In the genomic region with DNA sequence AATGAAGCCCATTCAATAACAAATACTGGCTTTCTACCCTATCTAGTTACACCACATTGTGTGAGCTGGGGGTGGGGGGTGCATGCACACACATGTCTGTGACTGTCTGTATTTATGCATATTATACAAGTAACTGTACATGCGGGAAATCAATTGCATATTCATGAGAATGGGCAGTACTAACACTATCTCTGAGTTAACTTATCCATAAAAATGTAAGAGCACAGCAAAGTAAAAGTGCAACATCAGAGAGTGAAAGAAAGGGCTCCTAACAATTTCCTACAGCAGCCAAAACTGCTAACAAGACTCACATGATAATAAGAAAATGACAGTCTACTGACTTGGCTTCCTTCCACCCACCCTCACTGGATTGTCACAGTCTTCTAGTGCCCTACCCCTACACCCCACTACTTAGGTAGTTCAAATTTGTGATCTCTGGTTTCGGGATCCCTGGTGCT, we compare ENCODE assay signal across 16 mouse cellular contexts.
A peak's percentile ranks its signal among the peaks of the same experiment; 100 is the strongest.
DNase-seq lines count a peak whose midpoint lies in the region; ATAC-seq and TF ChIP-seq lines count a peak whose summit lies in the region.
"Had no signal": no experiment of that assay in that cellular context is flagged by ENCODE, and none has a peak within 500 bp of the region (broad histone marks: within the 10 kb centered on the region; RNA-seq: fewer than 3 reads in every experiment).

No protein-coding gene starts in this region.

- H3K79me2 ChIP-seq in MEL (ENCODE audit: control insufficient read depth, insufficient read depth, low read length, poor library complexity), result peaks cover 15% of the 10 kb centered on the region

- peak overlapping the region; percentile 29; the same call in 1 of the 2 replicates for H3K4me2 ChIP-seq in liver, postnatal 0 days (ENCODE audit: low read depth, low read length)
- no peak overlapping the region for H3K4me2 ChIP-seq in kidney, embryonic 16.5 days (replicated peaks; ENCODE audit: low read depth, low read length)
- H3K4me2 ChIP-seq: limb, embryonic 13.5 days had no signal

- no peak for TF ChIP-seq RAD21 in MEL (IDR thresholded peaks at IDR 0.05; ENCODE audit: low read depth, low read length)

- peak overlapping the region; percentile 22 to 49 for H3K4me3 ChIP-seq in MEL (ENCODE audit: control insufficient read depth in 1 of 2, insufficient read depth in 1 of 2, low read depth in 2 of 2, low read length in 2 of 2)
- no peak overlapping the region for H3K4me3 ChIP-seq in liver, postnatal 0 days (ENCODE audit: low read depth, low read length)
- H3K4me3 ChIP-seq in kidney, embryonic 16.5 days (ENCODE audit: low read length), result no peak overlapping the region
- H3K4me3 ChIP-seq: limb, embryonic 13.5 days had no signal

- peak in 1 of 2 experiments; percentile 51; a peak in 2 of 4 replicates for TF ChIP-seq POLR2A in MEL (IDR thresholded peaks at IDR 0.05; ENCODE audit: control insufficient read depth in 1 of 2, insufficient read depth in 1 of 2, low read depth in 1 of 2, low read length in 2 of 2, poor library complexity in 1 of 2)

- peak in 1 of 2 experiments; percentile 76 for TF ChIP-seq EP300 in MEL (IDR thresholded peaks at IDR 0.05; ENCODE audit: low read depth in 1 of 2, low read length in 2 of 2)
- TF ChIP-seq EP300 in liver, postnatal 0 days (IDR thresholded peaks at IDR 0.05; ENCODE audit: low read depth), result peak; percentile 57; the same call in 1 of the 2 replicates

- peak; percentile 51 for DNase-seq in 416B (ENCODE audit: low read depth)
- DNase-seq in MEL (ENCODE audit: low read depth, low spot score), result peak; percentile 90
- DNase-seq in liver, postnatal 0 days, result no peak
- DNase-seq in frontal cortex, postnatal 10 days (ENCODE audit: low spot score in 2 of 2), result no peak
- DNase-seq in lung, postnatal 25 days (ENCODE audit: low spot score), result no peak
- DNase-seq: adrenal gland, postnatal 10 days; cerebellum, adult 8-10 months; gastrocnemius, postnatal 25 days; kidney, postnatal 25 days; layer of hippocampus, adult 9-11 months; right cerebral cortex, postnatal 25 days had no signal

- ATAC-seq in erythroid progenitor cell, adult 5-6 weeks (replicated peaks; ENCODE audit: low FRiP score, poor library complexity, severe bottlenecking), result peak; percentile 59
- peak; percentile 83 for ATAC-seq in liver, postnatal 0 days
- no peak for ATAC-seq in kidney, embryonic 16.5 days (ENCODE audit: low FRiP score, low TSS enrichment)
- ATAC-seq: hindbrain, embryonic 16.5 days; intestine, postnatal 0 days had no signal

- peaks cover 0 to 61% of the 10 kb centered on the region in 2 experiments; a peak in 2 of 4 replicates for H3K36me3 ChIP-seq in MEL (ENCODE audit: control insufficient read depth in 1 of 2, insufficient read depth in 2 of 2, low read length in 2 of 2)
- H3K36me3 ChIP-seq in liver, postnatal 0 days (replicated peaks; ENCODE audit: insufficient read depth, low read length), result no peaks in the 10 kb centered on the region
- H3K36me3 ChIP-seq in kidney, embryonic 16.5 days (ENCODE audit: insufficient read depth, low read length), result no peaks in the 10 kb centered on the region
- H3K36me3 ChIP-seq: limb, embryonic 13.5 days had no signal

- no peaks in the 10 kb centered on the region for H3K27me3 ChIP-seq in MEL (ENCODE audit: control insufficient read depth in 1 of 2, insufficient read depth in 2 of 2, low read length in 2 of 2)
- H3K27me3 ChIP-seq in liver, postnatal 0 days (ENCODE audit: insufficient read depth, low read length), result no peaks in the 10 kb centered on the region
- no peaks in the 10 kb centered on the region for H3K27me3 ChIP-seq in kidney, embryonic 16.5 days (ENCODE audit: insufficient read depth, low read length)
- H3K27me3 ChIP-seq: limb, embryonic 13.5 days had no signal

- peak overlapping the region; percentile 94 for H3K27ac ChIP-seq in MEL (ENCODE audit: control insufficient read depth, low read depth, low read length)
- H3K27ac ChIP-seq in liver, postnatal 0 days (ENCODE audit: low read depth), result peak overlapping the region; percentile 60; the same call in 1 of the 2 replicates
- H3K27ac ChIP-seq in kidney, embryonic 16.5 days (ENCODE audit: low read length), result no peak overlapping the region
- H3K27ac ChIP-seq: limb, embryonic 13.5 days had no signal

- H3K9me3 ChIP-seq in MEL (replicated peaks; ENCODE audit: insufficient read depth, low read length), result no peaks in the 10 kb centered on the region
- H3K9me3 ChIP-seq in liver, postnatal 0 days (ENCODE audit: low read length), result no peaks in the 10 kb centered on the region
- H3K9me3 ChIP-seq in kidney, embryonic 16.5 days (ENCODE audit: low read length), result no peaks in the 10 kb centered on the region
- H3K9me3 ChIP-seq: limb, embryonic 13.5 days had no signal

- 50% methylated on average over 2 of the region's 2 CpGs for WGBS in liver, postnatal 0 days (ENCODE audit: insufficient replicate concordance)
- WGBS in kidney, embryonic 16.5 days, result 73% methylated on average over 2 of the region's 2 CpGs

- no peak for TF ChIP-seq CTCF in MEL (IDR thresholded peaks at IDR 0.05 in 2 of 3, conservative IDR thresholded peaks at IDR 0.05 in 1 of 3; ENCODE audit: control insufficient read depth in 1 of 3, insufficient read depth in 1 of 3, low read depth in 2 of 3, low read length in 3 of 3, poor library complexity in 1 of 3, severe bottlenecking in 1 of 3)
- TF ChIP-seq CTCF in liver, postnatal 0 days (IDR thresholded peaks at IDR 0.05; ENCODE audit: low read depth), result no peak

- H3K9ac ChIP-seq in MEL (ENCODE audit: control insufficient read depth, low read depth, low read length, poor library complexity, severe bottlenecking), result peak overlapping the region; percentile 66
- no peak overlapping the region for H3K9ac ChIP-seq in liver, postnatal 0 days (replicated peaks)
- H3K9ac ChIP-seq in kidney, embryonic 16.5 days (replicated peaks; ENCODE audit: low read length), result no peak overlapping the region
- H3K9ac ChIP-seq: limb, embryonic 13.5 days had no signal

- H3K4me1 ChIP-seq in MEL (ENCODE audit: control insufficient read depth in 1 of 2, insufficient read depth in 2 of 2, low read length in 2 of 2), result peaks cover 18 to 52% of the 10 kb centered on the region in 2 experiments
- peaks cover 2% of the 10 kb centered on the region; the same call in 1 of the 2 replicates for H3K4me1 ChIP-seq in liver, postnatal 0 days (ENCODE audit: insufficient read depth)
- H3K4me1 ChIP-seq in kidney, embryonic 16.5 days (ENCODE audit: insufficient read depth, low read length), result peaks cover 6% of the 10 kb centered on the region; the same call in 1 of the 2 replicates

TF ChIP-seq in MEL, 35 proteins besides CTCF, POLR2A, EP300 and RAD21:
- TF ChIP-seq MYB (IDR thresholded peaks at IDR 0.05; ENCODE audit: low read depth, low read length) (no peak), MAFK (IDR thresholded peaks at IDR 0.05; ENCODE audit: borderline replicate concordance, low read depth, low read length) (no peak), MXI1 (IDR thresholded peaks at IDR 0.05; ENCODE audit: low read depth, low read length) (peak; percentile 85), TAL1 (IDR thresholded peaks at IDR 0.05; ENCODE audit: low read length) (peak; percentile 80), TBP (IDR thresholded peaks at IDR 0.05; ENCODE audit: low read depth, low read length) (peak; percentile 60), MYC (IDR thresholded peaks at IDR 0.05; ENCODE audit: low read depth, low read length) (peak; percentile 74), POLR2AphosphoS2 (IDR thresholded peaks at IDR 0.05; ENCODE audit: low read length) (no peak), SMC3 (IDR thresholded peaks at IDR 0.05; ENCODE audit: low read depth, low read length) (no peak), USF1 (IDR thresholded peaks at IDR 0.05; ENCODE audit: low read depth, low read length) (no peak), SIN3A (IDR thresholded peaks at IDR 0.05; ENCODE audit: low read length) (peak; percentile 84), TCF12 (IDR thresholded peaks at IDR 0.05; ENCODE audit: low read depth, low read length) (peak; percentile 58), GATA1 (IDR thresholded peaks at IDR 0.05; ENCODE audit: low read depth, low read length) (peak; percentile 35; the same call in 1 of the 2 replicates), MAX (IDR thresholded peaks at IDR 0.05; ENCODE audit: low read length) (peak; percentile 72), NRF1 (IDR thresholded peaks at IDR 0.05; ENCODE audit: insufficient read depth, low read depth, low read length, poor library complexity, severe bottlenecking) (no peak), ZC3H11A (IDR thresholded peaks at IDR 0.05; ENCODE audit: low read depth, low read length) (no peak), CHD1 (IDR thresholded peaks at IDR 0.05; ENCODE audit: low read depth, low read length) (no peak), ZMIZ1 (IDR thresholded peaks at IDR 0.05; ENCODE audit: low read depth, low read length) (no peak), ELF1 (IDR thresholded peaks at IDR 0.05; ENCODE audit: low read depth, low read length) (no peak), HCFC1 (IDR thresholded peaks at IDR 0.05; ENCODE audit: low read depth, low read length) (no peak; the same call in 1 of the 2 replicates), NELFE (IDR thresholded peaks at IDR 0.05; ENCODE audit: low read depth, low read length) (no peak), UBTF (IDR thresholded peaks at IDR 0.05; ENCODE audit: borderline replicate concordance, insufficient read depth, low read depth, low read length) (no peak), ETS1 (IDR thresholded peaks at IDR 0.05; ENCODE audit: low read depth, low read length) (peak; percentile 47), CHD2 (IDR thresholded peaks at IDR 0.05; ENCODE audit: low read length) (no peak)

Comparison
In these comparisons a context has a peak if more than half of its experiments do, and no peak if none do; other contexts are left out.
1. DNase-seq: peak in 416B (single experiment) and MEL (single experiment); none in liver, postnatal 0 days (single experiment), frontal cortex, postnatal 10 days (0 of 2) and lung, postnatal 25 days (single experiment).
2. H3K4me3 ChIP-seq: peak in MEL (2 of 2); none in liver, postnatal 0 days (single experiment) and kidney, embryonic 16.5 days (single experiment).